Mouse (Mus musculus) thymus, adult 2 months (tissue): Measurements from ENCODE around the gene Olfr729. TPM values are rescaled to one million over a fixed set of nuclear protein-coding genes. Genes with fewer than 3 reads are reported as not detected.

Source experiments
- DNase-seq: peaks from one replicate; pipeline ENCODE4 v3.0.0; 2021
- H3K27ac ChIP-seq: fragments of 200-500 bp; 2 replicates; pipeline ENCODE4 v1.5.1; 2012; ENCODE audit warnings: low read length, control low read depth; ENCODE audit not compliant: control insufficient read depth, insufficient read depth
- H3K27me3 ChIP-seq: fragments of 200-500 bp; 2 replicates; pipeline ENCODE4 v1.6.1; 2012; ENCODE audit warnings: mild to moderate bottlenecking, low read length, moderate library complexity, mixed read lengths; ENCODE audit not compliant: control insufficient read depth, insufficient read depth
- H3K36me3 ChIP-seq: fragments of 200-500 bp; 2 replicates; pipeline ENCODE4 v1.6.1; 2012; ENCODE audit warnings: mild to moderate bottlenecking, low read length, moderate library complexity; ENCODE audit not compliant: control insufficient read depth, insufficient read depth
- H3K4me1 ChIP-seq: fragments of 200-500 bp; replicated peaks from 2 replicates; pipeline ENCODE4 v1.6.1; 2012; ENCODE audit warnings: low read length; ENCODE audit not compliant: control insufficient read depth, insufficient read depth
- H3K4me3 ChIP-seq: fragments of 200-500 bp; 2 replicates; pipeline ENCODE4 v1.5.1; 2012; ENCODE audit warnings: mild to moderate bottlenecking, low read length, control low read depth, moderate library complexity; ENCODE audit not compliant: control insufficient read depth, insufficient read depth
- CTCF ChIP-seq: fragments of 200-500 bp; IDR thresholded peaks from 2 replicates; pipeline ENCODE4 v1.5.1; 2012; ENCODE audit warnings: mild to moderate bottlenecking, control low read depth, low read length, moderate library complexity, borderline replicate concordance; ENCODE audit not compliant: control insufficient read depth, poor library complexity, insufficient read depth; ENCODE audit errors: extremely low read depth
- POLR2A ChIP-seq: fragments of 200-500 bp; IDR thresholded peaks from 2 replicates; pipeline ENCODE4 v1.6.1; 2012; ENCODE audit warnings: mild to moderate bottlenecking, low read length, control low read depth, moderate library complexity; ENCODE audit not compliant: control insufficient read depth, poor library complexity, insufficient read depth; ENCODE audit errors: extremely low read depth
- WGBS: fragments of 180-500 bp; shearing (Covaris S2); methylation state at CpG from one replicate; pipeline ENCODE4 v1.1.7; 2018; 5-methylcytosine and 5-hydroxymethylcytosine counted together
- polyA plus RNA-seq: library from polyadenylated mRNA; depleted of rRNA; stranded (reverse); fragments of >200 nt; gene quantifications from 2 replicates; pipeline ENCODE4 v1.2.3, GENCODE M21; 2012; rRNA removed

The Olfr729 gene
- not detected in 2 replicates for polyA plus RNA-seq

DNA sequence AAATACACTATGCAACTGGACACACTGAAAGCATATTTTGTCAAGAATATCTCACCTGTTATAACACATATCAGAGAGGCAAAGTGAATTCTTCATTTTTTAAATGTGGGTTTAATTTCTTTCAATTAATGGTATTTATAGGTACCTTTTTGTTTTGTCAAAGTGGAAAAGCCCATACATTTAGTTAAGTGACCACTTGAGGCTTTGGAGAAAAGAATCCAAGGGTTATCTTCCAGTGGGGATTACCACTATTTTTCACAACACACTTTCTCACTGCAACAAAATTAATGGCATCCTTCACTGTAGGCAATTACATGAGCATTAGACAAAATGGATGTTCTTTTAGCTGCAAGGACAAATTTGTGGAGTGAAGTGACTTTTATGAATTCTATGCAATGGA, at the start of gene Olfr729:
TSS of gene Olfr729 (minus strand) at position 101 of the 400 bp plus-strand sequence.
- H3K36me3 ChIP-seq, result no peaks in the 10 kb centered on the region
- TF ChIP-seq CTCF, result no peak
- no peak for TF ChIP-seq POLR2A
- no peak for DNase-seq
- no peak within 1 kb of the TSS for H3K4me3 ChIP-seq
- no peaks in the 10 kb centered on the region for H3K27me3 ChIP-seq
- no peaks in the 10 kb centered on the region for H3K4me1 ChIP-seq
- no peak within 1 kb of the TSS for H3K27ac ChIP-seq

DNA sequence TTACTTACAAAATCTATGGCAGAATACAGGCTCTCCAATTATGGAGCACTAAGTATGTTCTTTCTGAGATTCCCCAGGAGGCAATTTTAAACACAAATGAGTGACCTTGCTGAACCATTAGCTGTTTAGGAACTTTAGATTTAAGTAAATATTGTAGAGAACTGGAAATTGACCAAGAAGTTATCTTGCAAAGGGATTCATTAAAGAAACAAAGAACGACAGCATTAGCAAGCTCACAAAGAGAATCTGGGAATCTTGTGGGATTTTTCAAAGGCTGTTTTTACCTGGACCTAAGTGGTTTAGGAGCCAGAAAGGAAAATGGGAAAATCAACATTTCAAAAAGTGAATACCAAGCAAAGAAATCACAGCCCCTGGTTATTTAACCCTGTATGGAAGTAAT, 35.4 kb upstream of the Olfr729 start, which contains the start of gene Olfr730:
TSS of gene Olfr730 (minus strand) at position 101 of the 400 bp plus-strand sequence.
- Histone ChIP-seq H3K4me3 (no peak within 1 kb of the TSS), H3K27me3 (no peaks in the 10 kb centered on the region), H3K36me3 (no peaks in the 10 kb centered on the region), H3K27ac (no peak within 1 kb of the TSS), H3K4me1 (no peaks in the 10 kb centered on the region)
- no peak for TF ChIP-seq CTCF
- DNase-seq, result no peak
- 78% methylated on average over 1 of the region's 1 CpGs for WGBS

DNA sequence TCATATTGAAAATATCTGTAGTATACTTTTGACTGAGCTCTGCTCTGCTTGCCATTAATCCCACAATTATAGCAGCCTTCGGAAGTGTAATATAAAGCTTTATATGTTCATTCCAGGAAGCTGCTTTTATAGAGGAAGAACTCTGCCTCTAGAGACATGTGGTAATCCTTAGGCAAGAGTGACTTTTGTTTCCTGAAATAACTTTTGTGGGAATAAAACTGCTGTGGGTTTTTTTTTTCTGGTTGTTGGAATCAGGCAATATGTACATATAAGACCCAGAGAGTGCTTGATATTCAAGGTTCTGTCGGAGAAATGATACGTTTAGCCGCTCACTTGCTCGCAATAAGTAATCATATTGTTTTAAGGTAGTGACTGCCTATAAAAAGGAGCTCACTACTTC, 10.1 kb downstream of the Olfr729 start, which contains the start of gene Olfr728:
TSS of gene Olfr728 (minus strand) at position 101 of the 400 bp plus-strand sequence.
- H3K27me3 ChIP-seq, result no peaks in the 10 kb centered on the region
- H3K27ac ChIP-seq, result no peak within 1 kb of the TSS
- WGBS, result 92% methylated on average over 5 of the region's 5 CpGs
- TF ChIP-seq POLR2A (no peak), CTCF (no peak)
- no peak within 1 kb of the TSS for H3K4me3 ChIP-seq
- no peaks in the 10 kb centered on the region for H3K4me1 ChIP-seq
- no peak for DNase-seq
- H3K36me3 ChIP-seq, result no peaks in the 10 kb centered on the region

DNA sequence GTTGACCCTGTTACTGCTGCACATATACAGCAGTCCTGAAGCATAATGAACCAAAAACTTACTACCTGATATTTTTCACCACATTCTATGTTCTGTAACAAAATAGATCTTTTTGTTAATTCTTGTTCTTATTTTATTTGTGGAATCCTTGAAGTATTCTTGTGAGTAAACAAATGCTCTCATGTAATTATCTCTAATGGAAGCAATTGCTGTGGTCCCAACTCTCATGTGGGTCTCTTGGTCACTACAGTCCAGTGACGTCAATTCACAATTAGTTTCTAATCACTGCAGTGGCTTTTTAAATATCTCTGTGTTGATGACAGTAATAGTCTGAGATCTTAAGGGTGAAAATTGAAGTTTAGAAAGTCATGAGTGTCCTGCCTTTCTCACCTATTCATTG, 29.8 kb downstream of the Olfr729 start, which contains the start of gene Olfr727:
TSS of gene Olfr727 (plus strand) at position 301 of the 400 bp plus-strand sequence.
- H3K4me3 ChIP-seq, result no peak within 1 kb of the TSS
- no peak for DNase-seq
- H3K4me1 ChIP-seq, result no peaks in the 10 kb centered on the region
- TF ChIP-seq POLR2A (no peak), CTCF (no peak)
- WGBS, result 98% methylated on average over 1 of the region's 1 CpGs
- no peak within 1 kb of the TSS for H3K27ac ChIP-seq
- H3K36me3 ChIP-seq, result no peaks in the 10 kb centered on the region
- no peaks in the 10 kb centered on the region for H3K27me3 ChIP-seq

Other genes starting within 250 kb of the Olfr729 start
- gene Olfr723, start 221.1 kb downstream of the Olfr729 start, polyA plus RNA-seq, result not detected in 2 replicates
- gene Olfr724, start 189.6 kb downstream of the Olfr729 start, polyA plus RNA-seq, result not detected in 2 replicates
- not detected in 2 replicates for gene Olfr725, start 112.5 kb downstream of the Olfr729 start, polyA plus RNA-seq
- not detected in 2 replicates for gene Olfr726, start 62.0 kb downstream of the Olfr729 start, polyA plus RNA-seq
- not detected in 2 replicates for gene Olfr727, start 29.7 kb downstream of the Olfr729 start, polyA plus RNA-seq
- gene Olfr728, start 10.2 kb downstream of the Olfr729 start, polyA plus RNA-seq, result not detected in 2 replicates
- gene Olfr730, start 35.3 kb upstream of the Olfr729 start, polyA plus RNA-seq, result not detected in 2 replicates
- gene Olfr731, start 89.0 kb upstream of the Olfr729 start, polyA plus RNA-seq, result not detected in 2 replicates
- gene Olfr732, start 131.3 kb upstream of the Olfr729 start, polyA plus RNA-seq, result not detected in 2 replicates
- not detected in 2 replicates for gene Olfr733, start 148.6 kb upstream of the Olfr729 start, polyA plus RNA-seq
- gene Olfr734, start 173.9 kb upstream of the Olfr729 start, polyA plus RNA-seq, result not detected in 2 replicates
- gene Olfr735, start 196.0 kb upstream of the Olfr729 start, polyA plus RNA-seq, result not detected in 2 replicates
- 1.5 and 2.4 TPM in 2 replicates for gene Tlr11, start 205.0 kb upstream of the Olfr729 start, polyA plus RNA-seq
- gene Olfr736, start 228.3 kb upstream of the Olfr729 start, polyA plus RNA-seq, result not detected in 2 replicates